Mouse (Mus musculus): ENCODE measurements around the gene Gm17018.

DNA sequence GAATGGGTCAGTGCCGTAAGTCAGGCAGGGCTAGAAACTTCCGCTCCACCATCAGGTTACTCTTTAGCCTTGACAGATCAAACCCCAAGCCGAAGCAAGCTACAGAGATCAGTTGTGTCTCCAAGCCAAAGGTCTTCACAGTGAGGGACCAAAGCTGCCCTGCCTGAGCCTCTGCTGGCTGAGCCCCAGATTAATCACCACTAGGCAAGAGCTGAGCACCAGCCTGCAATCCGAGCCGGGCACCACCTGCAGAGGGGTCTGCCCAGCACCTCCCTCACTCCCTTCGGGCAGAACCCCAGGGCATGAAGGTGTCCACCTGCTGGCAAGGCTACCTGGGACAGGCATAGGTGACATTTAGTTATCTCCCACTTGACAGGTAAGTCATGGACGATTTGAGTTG, 60.6 kb downstream of the Gm17018 start:
- no peak for TF ChIP-seq CTCF (IDR thresholded peaks at IDR 0.05; ENCODE audit: low read depth, low read length)
- no peak for TF ChIP-seq POLR2A (IDR thresholded peaks at IDR 0.05; ENCODE audit: extremely low read depth, insufficient read depth, low read length)

Data from liver, adult 2 months (tissue).